Mouse (Mus musculus): ENCODE data around the gene Pla2r1. TPM values are rescaled to one million over a fixed set of nuclear protein-coding genes. Genes with fewer than 3 reads are reported as not detected.

Pla2r1 gene
- polyA plus RNA-seq, 1 experiment from 2014 or later, result 0.50 TPM

DNA sequence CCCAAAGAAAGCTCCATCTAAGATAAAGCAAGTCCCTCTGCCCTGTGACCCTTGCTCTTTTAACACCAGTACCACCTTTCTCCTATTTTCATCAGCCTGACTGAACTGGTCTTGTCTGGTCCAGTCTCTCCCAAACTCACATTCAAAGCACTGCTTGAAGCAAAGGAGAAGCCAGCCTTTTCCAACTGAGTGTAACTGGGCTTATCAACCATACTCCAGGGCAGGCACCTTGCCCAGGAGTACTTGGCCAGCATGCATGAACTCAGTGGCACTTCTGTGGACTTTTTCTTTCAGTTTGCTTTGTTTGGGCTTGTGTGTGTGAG lies 168.4 kb downstream of the Pla2r1 start:
- Histone ChIP-seq H3K4me3 (no peak overlapping the region), H3K4me2 (no peak overlapping the region), H3K36me3 (replicated peaks) (no peaks in the 10 kb centered on the region), H3K9me3 (no peaks in the 10 kb centered on the region), H3K27me3 (replicated peaks) (peaks cover 10% of the 10 kb centered on the region; the same call in 1 of the 2 replicates), H3K9ac (no peak overlapping the region), H3K4me1 (peaks cover 9% of the 10 kb centered on the region), H3K27ac (no peak overlapping the region)
- no peak for ATAC-seq (replicated peaks)

DNA sequence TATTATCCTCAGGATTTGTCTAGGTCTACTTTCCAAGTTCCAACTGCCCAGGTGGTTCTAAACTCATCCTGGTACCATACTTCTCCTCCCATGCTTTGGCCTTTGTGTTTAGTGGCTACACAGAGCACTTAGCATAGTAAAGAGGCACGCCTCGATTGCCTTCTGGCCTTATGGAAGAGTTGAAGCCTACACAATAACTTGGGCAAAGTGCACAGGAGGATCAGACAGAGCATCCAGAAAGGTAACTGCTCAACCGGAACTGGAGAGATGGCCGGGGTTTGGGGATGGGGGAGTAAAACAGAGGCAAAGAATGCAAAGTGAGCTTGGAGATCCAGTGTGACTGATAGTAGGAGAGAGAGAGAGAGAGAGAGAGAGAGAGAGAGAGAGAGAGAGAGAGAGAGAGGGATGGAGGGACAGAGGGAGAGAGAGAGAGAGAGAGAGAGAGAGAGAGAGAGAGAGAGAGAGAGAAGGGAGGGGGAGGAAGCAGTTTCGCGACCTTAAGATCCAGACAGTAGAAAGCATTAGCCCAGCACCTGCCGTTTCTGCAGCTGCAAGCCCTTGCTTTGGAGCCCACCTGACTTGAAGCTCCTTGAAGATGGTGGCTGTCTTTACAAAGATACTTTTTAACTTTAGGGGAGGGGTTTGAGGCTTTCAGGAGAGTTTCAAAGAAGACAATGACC lies 168.9 kb downstream of the Pla2r1 start:
- ATAC-seq (replicated peaks), result no peak
- Histone ChIP-seq H3K4me2 (no peak overlapping the region), H3K4me3 (no peak overlapping the region), H3K4me1 (peaks cover 9% of the 10 kb centered on the region), H3K9me3 (no peaks in the 10 kb centered on the region), H3K9ac (no peak overlapping the region), H3K27me3 (replicated peaks) (peaks cover 10% of the 10 kb centered on the region; the same call in 1 of the 2 replicates), H3K36me3 (replicated peaks) (no peaks in the 10 kb centered on the region), H3K27ac (no peak overlapping the region)
- WGBS, result 23% methylated on average over 7 of the region's 7 CpGs

DNA sequence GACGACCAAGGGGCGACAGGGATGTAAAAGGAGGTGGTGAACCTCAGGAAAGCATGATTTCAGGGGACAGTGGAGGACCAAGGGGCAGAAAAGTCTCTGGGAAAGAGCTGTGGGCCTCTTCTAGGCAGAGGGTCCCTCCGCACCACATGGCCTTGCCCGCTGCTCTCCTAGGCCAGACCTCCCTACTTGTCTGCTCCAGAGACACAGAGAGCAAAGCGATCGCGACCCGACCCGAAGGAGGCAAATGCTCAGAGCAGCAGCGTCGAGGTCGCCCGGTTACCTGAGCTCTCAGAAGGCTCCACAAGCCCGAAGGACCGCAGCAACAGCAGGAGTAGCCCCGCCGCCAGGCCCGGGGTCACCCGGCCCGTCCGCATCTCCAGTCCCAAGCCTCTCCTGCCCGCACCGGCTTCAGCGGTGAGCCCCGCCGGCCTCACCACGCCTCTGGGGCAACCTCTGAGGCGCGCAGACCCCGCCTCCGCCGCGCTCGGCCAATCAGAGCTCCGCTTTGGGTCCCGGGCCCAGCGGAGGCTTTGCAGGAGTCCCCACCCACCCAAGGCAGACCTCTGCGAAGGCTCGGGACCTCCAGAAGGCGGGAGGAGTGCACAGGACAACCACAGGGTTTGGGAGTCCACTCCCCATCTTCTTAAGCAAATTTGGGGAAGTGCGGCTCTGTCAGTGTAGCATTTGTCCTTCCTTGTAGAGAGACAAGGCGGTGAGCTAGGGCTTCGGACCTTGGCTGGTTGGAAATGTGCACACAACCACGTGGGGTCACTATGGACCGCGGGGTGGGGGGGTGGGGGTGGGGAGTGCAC lies 170.0 kb downstream of the Pla2r1 start, which contains the start of gene Ly75:
TSS of gene Ly75 (minus strand) at position 446 of the 812 bp plus-strand sequence.
- Histone ChIP-seq H3K27me3 (replicated peaks) (peaks cover 10% of the 10 kb centered on the region; the same call in 1 of the 2 replicates), H3K9me3 (no peaks in the 10 kb centered on the region), H3K9ac (peak within 1 kb of the TSS; percentile 52), H3K4me3 (peak within 1 kb of the TSS; percentile 63), H3K4me2 (peak within 1 kb of the TSS; percentile 97), H3K4me1 (peaks cover 9% of the 10 kb centered on the region), H3K36me3 (replicated peaks) (no peaks in the 10 kb centered on the region), H3K27ac (no peak within 1 kb of the TSS)
- ATAC-seq (replicated peaks), result peak; percentile 97
- 2% methylated on average over 46 of the region's 46 CpGs for WGBS

GRCm38 (mm10) chr2:60382346-60382745 lies 170.8 kb downstream of the Pla2r1 start:
- no peaks in the 10 kb centered on the region for H3K36me3 ChIP-seq (replicated peaks)
- peaks cover 9% of the 10 kb centered on the region for H3K4me1 ChIP-seq
- ATAC-seq (replicated peaks), result no peak
- H3K9ac ChIP-seq, result no peak overlapping the region
- peak overlapping the region; percentile 97; the same call in 1 of the 2 replicates for H3K4me2 ChIP-seq
- H3K27ac ChIP-seq, result no peak overlapping the region
- H3K27me3 ChIP-seq (replicated peaks), result peaks cover 10% of the 10 kb centered on the region; the same call in 1 of the 2 replicates
- H3K4me3 ChIP-seq, result peak overlapping the region; percentile 63
- H3K9me3 ChIP-seq, result no peaks in the 10 kb centered on the region
- WGBS, result 80% methylated on average over 3 of the region's 3 CpGs

- no peak overlapping the region for H3K4me3 ChIP-seq
- H3K4me2 ChIP-seq, result no peak overlapping the region
- no peaks in the 10 kb centered on the region for H3K4me1 ChIP-seq
- no peak for ATAC-seq (replicated peaks)
- WGBS, result 86% methylated on average over 5 of the region's 5 CpGs
- H3K27me3 ChIP-seq (replicated peaks), result peaks cover 2% of the 10 kb centered on the region; the same call in 1 of the 2 replicates
- H3K27ac ChIP-seq, result no peak overlapping the region
- H3K9me3 ChIP-seq, result no peaks in the 10 kb centered on the region
- no peak overlapping the region for H3K9ac ChIP-seq
- no peaks in the 10 kb centered on the region for H3K36me3 ChIP-seq (replicated peaks)
Measured at GRCm38 (mm10) chr2:60377260-60377659, 175.8 kb downstream of the Pla2r1 start.

GRCm38 (mm10) chr2:60375608-60376107 lies 177.4 kb downstream of the Pla2r1 start:
- H3K9me3 ChIP-seq, result no peaks in the 10 kb centered on the region
- 94% methylated on average over 15 of the region's 15 CpGs for WGBS

DNA sequence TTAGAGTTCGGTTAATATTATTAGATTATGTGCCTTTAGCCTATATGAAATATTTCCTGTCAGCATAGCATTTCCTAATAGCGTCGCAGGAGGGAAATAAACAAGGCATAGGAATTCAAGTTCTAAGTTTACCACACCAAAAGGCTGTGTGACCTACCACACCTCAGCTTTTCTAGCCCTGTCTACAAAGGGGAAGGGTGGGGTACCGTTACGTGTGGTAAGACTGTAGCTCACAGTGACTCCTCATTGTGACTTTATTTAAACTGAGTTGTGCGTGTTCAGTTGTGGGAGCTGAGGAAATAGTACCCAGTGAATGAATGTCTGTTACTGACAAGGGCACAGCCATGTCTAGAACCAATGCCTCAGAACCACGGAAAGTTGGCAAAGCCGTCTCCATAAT lies 178.0 kb downstream of the Pla2r1 start:
- H3K27me3 ChIP-seq (replicated peaks), result no peaks in the 10 kb centered on the region
- no peak overlapping the region for H3K4me3 ChIP-seq
- no peak overlapping the region for H3K9ac ChIP-seq
- ATAC-seq (replicated peaks), result no peak
- H3K36me3 ChIP-seq (replicated peaks), result no peaks in the 10 kb centered on the region
- H3K4me1 ChIP-seq, result no peaks in the 10 kb centered on the region
- H3K27ac ChIP-seq, result no peak overlapping the region
- 93% methylated on average over 8 of the region's 8 CpGs for WGBS
- H3K9me3 ChIP-seq, result no peaks in the 10 kb centered on the region
- H3K4me2 ChIP-seq, result no peak overlapping the region

More at GRCm38 (mm10) chr2:60375608-60376107, 177.4 kb downstream of the Pla2r1 start:
- Histone ChIP-seq H3K27ac (no peak overlapping the region), H3K27me3 (replicated peaks) (no peaks in the 10 kb centered on the region), H3K36me3 (replicated peaks) (no peaks in the 10 kb centered on the region), H3K4me2 (no peak overlapping the region), H3K4me3 (no peak overlapping the region), H3K4me1 (no peaks in the 10 kb centered on the region), H3K9ac (no peak overlapping the region)
- ATAC-seq (replicated peaks), result no peak

- H3K36me3 ChIP-seq (replicated peaks), result no peaks in the 10 kb centered on the region
- no peak for ATAC-seq (replicated peaks)
- no peaks in the 10 kb centered on the region for H3K9me3 ChIP-seq
- no peak overlapping the region for H3K9ac ChIP-seq
- H3K27me3 ChIP-seq (replicated peaks), result no peaks in the 10 kb centered on the region
- H3K4me1 ChIP-seq, result no peaks in the 10 kb centered on the region
- WGBS, result 93% methylated on average over 5 of the region's 5 CpGs
- H3K4me2 ChIP-seq, result no peak overlapping the region
- no peak overlapping the region for H3K4me3 ChIP-seq
- no peak overlapping the region for H3K27ac ChIP-seq
Measured at GRCm38 (mm10) chr2:60370188-60370587, 182.9 kb downstream of the Pla2r1 start.

DNA sequence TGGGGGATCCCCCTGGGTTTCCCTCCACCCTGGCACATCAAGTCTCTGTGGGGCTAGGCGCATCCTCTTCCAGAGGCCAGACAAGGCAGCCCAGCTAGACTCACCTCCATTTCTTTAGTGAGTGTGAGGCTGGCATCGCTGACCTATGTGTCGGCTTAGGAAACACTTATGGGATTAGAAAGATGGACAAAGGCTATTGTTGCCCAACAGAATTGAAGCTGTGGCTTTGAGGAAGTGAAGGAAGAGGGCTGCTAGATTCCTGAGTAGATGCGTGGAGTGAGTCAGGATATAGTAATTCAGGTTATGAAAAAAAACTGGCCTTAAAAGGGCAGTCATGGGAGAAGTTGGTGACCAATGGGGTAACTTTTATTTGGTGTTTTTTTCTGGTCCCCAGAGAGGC lies 183.7 kb downstream of the Pla2r1 start:
- WGBS, result 62% methylated on average over 4 of the region's 4 CpGs
- ATAC-seq (replicated peaks), result no peak
- Histone ChIP-seq H3K4me3 (no peak overlapping the region), H3K9me3 (no peaks in the 10 kb centered on the region), H3K36me3 (replicated peaks) (no peaks in the 10 kb centered on the region), H3K9ac (no peak overlapping the region), H3K27ac (no peak overlapping the region), H3K27me3 (replicated peaks) (no peaks in the 10 kb centered on the region), H3K4me2 (no peak overlapping the region), H3K4me1 (no peaks in the 10 kb centered on the region)

- Histone ChIP-seq H3K9ac (no peak overlapping the region), H3K27me3 (replicated peaks) (no peaks in the 10 kb centered on the region)
- 96% methylated on average over 7 of the region's 7 CpGs for WGBS
Measured at GRCm38 (mm10) chr2:60367871-60368270, 185.2 kb downstream of the Pla2r1 start.

More at GRCm38 (mm10) chr2:60367871-60368270, 185.2 kb downstream of the Pla2r1 start:
- no peaks in the 10 kb centered on the region for H3K9me3 ChIP-seq
- no peak overlapping the region for H3K27ac ChIP-seq
- no peak overlapping the region for H3K4me2 ChIP-seq
- H3K36me3 ChIP-seq (replicated peaks), result no peaks in the 10 kb centered on the region
- H3K4me3 ChIP-seq, result no peak overlapping the region
- no peak for ATAC-seq (replicated peaks)
- no peaks in the 10 kb centered on the region for H3K4me1 ChIP-seq

Data from midbrain, embryonic 15.5 days (tissue).